Mouse (Mus musculus) hindbrain, postnatal 0 days (tissue): ENCODE results near the gene Dock9. TPM values are rescaled to one million over a fixed set of nuclear protein-coding genes. Genes with fewer than 3 reads are reported as not detected.

Experiments used
- ATAC-seq: fragments of 200-750 bp; cut with Nextera tagmentation; 2 replicates; pipeline ENCODE4 v1.8.0; 2017; ENCODE audit warnings: mild to moderate bottlenecking, moderate TSS enrichment, moderate library complexity
- DNase-seq: peaks from one replicate; pipeline ENCODE4 v3.0.0-alpha.2; 2015; ENCODE audit warnings: low spot score
- H3K27ac ChIP-seq: fragments of 300-500 bp; sonication (generic); 2 replicates; pipeline ENCODE4 v1.5.1; 2014; ENCODE audit warnings: mild to moderate bottlenecking
- H3K27me3 ChIP-seq: fragments of 300-500 bp; sonication (generic); 2 replicates; pipeline ENCODE4 v1.6.1; 2014; ENCODE audit warnings: low read length, mixed read lengths; ENCODE audit not compliant: insufficient read depth
- H3K36me3 ChIP-seq: fragments of 300-500 bp; sonication (generic); 2 replicates; pipeline ENCODE4 v1.6.1; 2014; ENCODE audit warnings: low read length, mixed read lengths; ENCODE audit not compliant: insufficient read depth
- H3K4me1 ChIP-seq: fragments of 300-500 bp; sonication (generic); 2 replicates; pipeline ENCODE4 v1.6.1; 2014; ENCODE audit warnings: antibody characterized with exemption, low read length, mixed read lengths; ENCODE audit not compliant: insufficient read depth
- H3K4me2 ChIP-seq: fragments of 300-500 bp; sonication (generic); 2 replicates; pipeline ENCODE4 v1.6.1; 2014; ENCODE audit warnings: low read depth, mild to moderate bottlenecking, low read length, moderate library complexity, mixed read lengths
- H3K4me3 ChIP-seq: fragments of 300-500 bp; sonication (generic); 2 replicates; pipeline ENCODE4 v1.5.1; 2014; ENCODE audit warnings: low read length
- H3K9ac ChIP-seq: fragments of 300-500 bp; sonication (generic); replicated peaks from 2 replicates; pipeline ENCODE4 v1.6.1; 2014; ENCODE audit warnings: mild to moderate bottlenecking, low read length, moderate library complexity, mixed read lengths
- H3K9me3 ChIP-seq: fragments of 300-500 bp; sonication (generic); 2 replicates; pipeline ENCODE4 v1.6.1; 2016; ENCODE audit warnings: low read length, mixed read lengths
- CTCF ChIP-seq: IDR thresholded peaks from 2 replicates; pipeline ENCODE4 v1.5.1; 2016; ENCODE audit warnings: antibody characterized with exemption, control low read depth, low read depth
- WGBS: fragments of 180-500 bp; shearing (Covaris S2); extraction: QIAGEN DNeasy Blood & Tissue Kit; methylation state at CpG from one replicate; pipeline ENCODE4 v1.1.7; 2014; 5-methylcytosine and 5-hydroxymethylcytosine counted together
- polyA plus RNA-seq: library from polyadenylated mRNA; unstranded; fragments of >200 nt; fragmentation: Nextera tagmentation; extraction: Ambion mirVana; gene quantifications from 2 replicates; pipeline ENCODE4 v1.2.1, GENCODE M21; 2015
- total RNA-seq: library from RNA; depleted of rRNA; stranded (reverse); fragments of >200 nt; gene quantifications from 2 replicates; pipeline ENCODE4 v1.2.3, GENCODE M21; 2014

The Dock9 gene
- total and polyA plus RNA-seq, 2 experiments from 2014 or later = 11.7 to 51.3 TPM

- H3K9ac ChIP-seq = no peak overlapping the region
- no peak for TF ChIP-seq CTCF
- H3K36me3 ChIP-seq = peaks cover 9% of the 10 kb centered on the region
- H3K27me3 ChIP-seq = no peaks in the 10 kb centered on the region
- no peak overlapping the region for H3K4me3 ChIP-seq
- no peak overlapping the region for H3K27ac ChIP-seq
- no peak overlapping the region for H3K4me2 ChIP-seq
- DNase-seq (no peak), ATAC-seq (no peak)
- no peaks in the 10 kb centered on the region for H3K4me1 ChIP-seq
- WGBS = 90% methylated on average over 6 of the region's 6 CpGs
- no peaks in the 10 kb centered on the region for H3K9me3 ChIP-seq
Observed at GRCm38 (mm10) chr14:121597073-121597472, 200.6 kb downstream of the Dock9 start.

GRCm38 (mm10) chr14:121596631-121597030 is 201.0 kb downstream of the Dock9 start:
- Histone ChIP-seq H3K9ac (no peak overlapping the region), H3K9me3 (no peaks in the 10 kb centered on the region), H3K4me1 (no peaks in the 10 kb centered on the region), H3K27me3 (no peaks in the 10 kb centered on the region), H3K4me2 (no peak overlapping the region), H3K27ac (no peak overlapping the region), H3K4me3 (no peak overlapping the region), H3K36me3 (peaks cover 9% of the 10 kb centered on the region)
- ATAC-seq (no peak), DNase-seq (no peak)
- no peak for TF ChIP-seq CTCF
- 71% methylated on average over 9 of the region's 9 CpGs for WGBS

GRCm38 (mm10) chr14:121594684-121595083 is 203.0 kb downstream of the Dock9 start:
- Histone ChIP-seq H3K27ac (no peak overlapping the region), H3K9me3 (no peaks in the 10 kb centered on the region), H3K36me3 (peaks cover 9% of the 10 kb centered on the region), H3K4me2 (no peak overlapping the region), H3K4me3 (no peak overlapping the region), H3K4me1 (no peaks in the 10 kb centered on the region), H3K9ac (no peak overlapping the region), H3K27me3 (no peaks in the 10 kb centered on the region)
- no peak for TF ChIP-seq CTCF
- ATAC-seq (no peak), DNase-seq (no peak)
- WGBS = 83% methylated on average over 5 of the region's 5 CpGs

GRCm38 (mm10) chr14:121593313-121593929 is 204.2 kb downstream of the Dock9 start:
- Histone ChIP-seq H3K27me3 (no peaks in the 10 kb centered on the region), H3K27ac (no peak overlapping the region), H3K9me3 (no peaks in the 10 kb centered on the region), H3K9ac (no peak overlapping the region), H3K4me1 (no peaks in the 10 kb centered on the region), H3K36me3 (peaks cover 4% of the 10 kb centered on the region; the same call in 1 of the 2 replicates), H3K4me3 (no peak overlapping the region), H3K4me2 (no peak overlapping the region)
- 64% methylated on average over 10 of the region's 10 CpGs for WGBS
- ATAC-seq (no peak), DNase-seq (no peak)
- no peak for TF ChIP-seq CTCF

- TF ChIP-seq CTCF = no peak
- Histone ChIP-seq H3K36me3 (peaks cover 4% of the 10 kb centered on the region; the same call in 1 of the 2 replicates), H3K27ac (no peak overlapping the region), H3K4me3 (no peak overlapping the region), H3K27me3 (no peaks in the 10 kb centered on the region), H3K4me2 (no peak overlapping the region), H3K4me1 (no peaks in the 10 kb centered on the region), H3K9ac (no peak overlapping the region), H3K9me3 (no peaks in the 10 kb centered on the region)
- no peak for DNase-seq
- WGBS = 32% methylated on average over 3 of the region's 3 CpGs
- ATAC-seq = no peak
Observed at GRCm38 (mm10) chr14:121592890-121593289, 204.7 kb downstream of the Dock9 start.

- Histone ChIP-seq H3K27me3 (no peaks in the 10 kb centered on the region), H3K4me3 (no peak overlapping the region), H3K9ac (no peak overlapping the region), H3K36me3 (peaks cover 4% of the 10 kb centered on the region; the same call in 1 of the 2 replicates), H3K4me2 (no peak overlapping the region), H3K27ac (no peak overlapping the region), H3K4me1 (no peaks in the 10 kb centered on the region), H3K9me3 (no peaks in the 10 kb centered on the region)
- DNase-seq (no peak), ATAC-seq (0 out of 2 replicates have a peak, but pooled peaks have one; percentile 6)
- 38% methylated on average over 9 of the region's 9 CpGs for WGBS
- no peak for TF ChIP-seq CTCF
Observed at GRCm38 (mm10) chr14:121592356-121592755, 205.3 kb downstream of the Dock9 start.

- TF ChIP-seq CTCF = peak; percentile 95
- no peaks in the 10 kb centered on the region for H3K9me3 ChIP-seq
- H3K9ac ChIP-seq = no peak overlapping the region
- no peaks in the 10 kb centered on the region for H3K4me1 ChIP-seq
- H3K36me3 ChIP-seq = no peaks in the 10 kb centered on the region
- no peak overlapping the region for H3K27ac ChIP-seq
- ATAC-seq (peak; percentile 67), DNase-seq (peak; percentile 86)
- 31% methylated on average over 10 of the region's 10 CpGs for whole genome bisulfite sequencing
- no peaks in the 10 kb centered on the region for H3K27me3 ChIP-seq
- H3K4me3 ChIP-seq = no peak overlapping the region
- no peak overlapping the region for H3K4me2 ChIP-seq
Observed at GRCm38 (mm10) chr14:121589097-121589725, 208.4 kb downstream of the Dock9 start.
